Mouse (Mus musculus) heart, embryonic 11.5 days (tissue): ENCODE results near the gene Ttc6. TPM values are rescaled to one million over a fixed set of nuclear protein-coding genes. Genes with fewer than 3 reads are reported as not detected.

Experiments
- ATAC-seq: fragments of 200-750 bp; cut with Nextera tagmentation; replicated peaks from 2 replicates; pipeline ENCODE4 v1.8.0; 2017; ENCODE audit warnings: moderate library complexity; ENCODE audit not compliant: insufficient number of reproducible peaks, low FRiP score, low TSS enrichment
- H3K27ac ChIP-seq: fragments of 300-500 bp; sonication (generic); 2 replicates; pipeline ENCODE4 v1.5.1; 2014; ENCODE audit warnings: mild to moderate bottlenecking, low read depth, low read length
- H3K27me3 ChIP-seq: fragments of 300-500 bp; sonication (generic); 2 replicates; pipeline ENCODE4 v1.6.1; 2014; ENCODE audit warnings: mild to moderate bottlenecking, low read length, mixed read lengths; ENCODE audit not compliant: control insufficient read depth, insufficient read depth
- H3K36me3 ChIP-seq: fragments of 300-500 bp; sonication (generic); 2 replicates; pipeline ENCODE4 v1.6.1; 2014; ENCODE audit warnings: mild to moderate bottlenecking, low read length, moderate library complexity, mixed read lengths; ENCODE audit not compliant: control insufficient read depth, insufficient read depth
- H3K4me1 ChIP-seq: fragments of 300-500 bp; sonication (generic); 2 replicates; pipeline ENCODE4 v1.6.1; 2014; ENCODE audit warnings: low read length; ENCODE audit not compliant: control insufficient read depth, insufficient read depth
- H3K4me2 ChIP-seq: fragments of 300-500 bp; sonication (generic); 2 replicates; pipeline ENCODE4 v1.6.1; 2014; ENCODE audit warnings: mild to moderate bottlenecking, moderate library complexity
- H3K4me3 ChIP-seq: fragments of 300-500 bp; sonication (generic); 2 replicates; pipeline ENCODE4 v1.5.1; 2014; ENCODE audit warnings: low read depth, low read length
- H3K9ac ChIP-seq: fragments of 300-500 bp; sonication (generic); 2 replicates; pipeline ENCODE4 v1.6.1; 2014; ENCODE audit warnings: mild to moderate bottlenecking, low read depth, low read length, moderate library complexity
- H3K9me3 ChIP-seq: fragments of 300-500 bp; sonication (generic); replicated peaks from 2 replicates; pipeline ENCODE4 v1.6.1; 2016; ENCODE audit warnings: low read length; ENCODE audit not compliant: control insufficient read depth
- WGBS: fragments of 180-500 bp; shearing (Covaris S2); extraction: QIAGEN DNeasy Blood & Tissue Kit; methylation state at CpG from one replicate; pipeline ENCODE4 v1.1.7; 2014; ENCODE audit not compliant: insufficient replicate concordance; 5-methylcytosine and 5-hydroxymethylcytosine counted together
- polyA plus RNA-seq: library from polyadenylated mRNA; unstranded; fragments of >200 nt; fragmentation: Nextera tagmentation; extraction: Ambion mirVana; gene quantifications from 2 replicates; pipeline ENCODE4 v1.2.1, GENCODE M21; 2014

Ttc6 gene
- polyA plus RNA-seq, 1 experiment from 2014 or later: 0.49 TPM

- peaks cover 12% of the 10 kb centered on the region; the same call in 1 of the 2 replicates for H3K4me1 ChIP-seq
- H3K4me3 ChIP-seq: no peak overlapping the region
- no peaks in the 10 kb centered on the region for H3K9me3 ChIP-seq
- H3K27ac ChIP-seq: no peak overlapping the region
- H3K9ac ChIP-seq: no peak overlapping the region
- ATAC-seq: no peak
- no peak overlapping the region for H3K4me2 ChIP-seq
- WGBS: under 1% methylated on average over 15 of the region's 15 CpGs
- no peaks in the 10 kb centered on the region for H3K36me3 ChIP-seq
- peaks cover 94% of the 10 kb centered on the region for H3K27me3 ChIP-seq
These were observed 14.2 kb upstream of the Ttc6 start for GRCm38 (mm10) chr12:57549667-57550160.

DNA sequence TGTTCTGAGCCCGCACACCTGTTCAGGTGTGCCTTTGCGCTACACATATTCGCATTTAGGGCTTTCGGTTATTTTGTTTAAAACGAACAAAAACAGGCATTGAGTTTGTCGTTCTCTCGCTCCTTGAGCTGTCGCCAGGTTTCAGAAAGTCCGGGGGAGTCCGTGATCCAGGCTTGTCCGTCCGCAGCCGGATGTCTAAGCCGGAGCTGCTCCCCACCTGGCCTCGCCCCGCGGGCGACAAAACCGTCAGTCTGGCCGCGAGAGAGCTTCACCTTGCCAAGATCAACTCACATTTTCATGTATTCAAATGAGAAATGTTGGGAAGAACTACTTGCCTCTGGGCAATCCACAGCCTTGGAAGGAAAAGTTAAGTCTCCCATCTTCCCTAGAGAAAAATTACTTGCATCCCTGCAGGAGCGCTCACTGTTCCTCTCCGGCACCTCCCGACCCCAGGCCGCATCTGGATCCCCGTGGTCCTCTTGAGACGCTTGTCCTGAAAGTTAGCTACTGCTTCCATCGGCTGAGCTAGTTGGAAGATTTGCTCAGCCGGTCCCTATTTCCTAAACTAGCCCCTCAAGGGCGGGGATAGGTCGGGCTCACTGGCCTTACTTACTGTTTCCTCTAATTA lies 13.6 kb upstream of the Ttc6 start:
- Histone ChIP-seq H3K4me3 (no peak overlapping the region), H3K9me3 (no peaks in the 10 kb centered on the region), H3K9ac (no peak overlapping the region), H3K27me3 (peaks cover 88% of the 10 kb centered on the region), H3K36me3 (no peaks in the 10 kb centered on the region), H3K4me2 (no peak overlapping the region), H3K27ac (no peak overlapping the region), H3K4me1 (peaks cover 12% of the 10 kb centered on the region; the same call in 1 of the 2 replicates)
- no peak for ATAC-seq
- 1% methylated on average over 31 of the region's 31 CpGs for WGBS

- Histone ChIP-seq H3K9ac (no peak overlapping the region), H3K27ac (no peak overlapping the region), H3K4me3 (no peak overlapping the region), H3K4me1 (peaks cover 12% of the 10 kb centered on the region; the same call in 1 of the 2 replicates), H3K36me3 (no peaks in the 10 kb centered on the region), H3K27me3 (peaks cover 84% of the 10 kb centered on the region), H3K9me3 (no peaks in the 10 kb centered on the region), H3K4me2 (no peak overlapping the region)
- WGBS: 3% methylated on average over 8 of the region's 8 CpGs
- ATAC-seq: no peak
These were observed 13.0 kb upstream of the Ttc6 start for GRCm38 (mm10) chr12:57550881-57551280.

DNA sequence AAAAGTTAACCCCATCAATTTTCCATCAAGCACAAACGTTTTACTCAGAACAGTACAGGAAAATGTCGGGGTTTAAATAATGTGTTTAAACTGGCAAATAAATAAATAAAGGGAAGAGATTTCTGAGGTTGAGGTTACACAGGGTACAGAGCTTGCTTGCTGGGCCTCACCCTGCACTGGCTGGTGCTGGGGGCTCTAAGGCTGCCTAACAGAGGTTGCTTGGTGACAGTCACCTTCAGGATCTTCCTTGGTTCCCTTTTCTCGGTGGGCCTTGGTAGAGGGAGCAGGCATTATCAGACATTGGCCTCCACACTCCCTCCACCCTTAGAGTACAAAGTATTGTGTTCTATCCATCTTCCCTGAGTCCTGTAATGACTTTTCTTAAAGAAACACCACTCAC lies 11.6 kb upstream of the Ttc6 start:
- no peak overlapping the region for H3K4me2 ChIP-seq
- 14% methylated on average over 3 of the region's 3 CpGs for WGBS
- no peak overlapping the region for H3K9ac ChIP-seq
- H3K9me3 ChIP-seq: no peaks in the 10 kb centered on the region
- H3K4me1 ChIP-seq: peaks cover 2% of the 10 kb centered on the region; the same call in 1 of the 2 replicates
- peaks cover 73% of the 10 kb centered on the region for H3K27me3 ChIP-seq
- H3K27ac ChIP-seq: no peak overlapping the region
- H3K4me3 ChIP-seq: no peak overlapping the region
- no peaks in the 10 kb centered on the region for H3K36me3 ChIP-seq
- ATAC-seq: no peak

DNA sequence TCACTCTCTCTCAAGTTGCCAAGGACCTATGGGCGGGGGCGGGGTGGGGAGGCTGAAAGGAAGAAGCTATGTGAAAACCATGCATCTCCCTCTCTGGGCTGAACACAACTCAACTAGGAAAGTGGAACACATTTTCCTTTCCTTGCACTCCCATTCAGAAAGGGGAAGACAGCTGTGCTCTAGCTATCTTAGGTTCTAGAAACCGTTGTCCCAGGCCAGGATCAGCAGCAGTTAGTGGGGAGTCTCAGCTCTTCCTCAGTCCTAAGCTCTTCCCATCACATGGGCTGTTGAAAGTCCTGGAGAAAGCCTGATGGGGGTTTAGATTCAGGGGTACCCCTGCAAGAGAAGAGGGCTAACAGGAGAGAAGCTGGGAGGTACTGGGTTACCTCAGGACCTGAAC lies 9.8 kb upstream of the Ttc6 start:
- no peak overlapping the region for H3K27ac ChIP-seq
- H3K36me3 ChIP-seq: no peaks in the 10 kb centered on the region
- no peak overlapping the region for H3K4me3 ChIP-seq
- H3K27me3 ChIP-seq: peaks cover 57% of the 10 kb centered on the region
- H3K4me2 ChIP-seq: no peak overlapping the region
- no peak for ATAC-seq
- H3K4me1 ChIP-seq: peaks cover 2% of the 10 kb centered on the region; the same call in 1 of the 2 replicates
- 49% methylated on average over 3 of the region's 3 CpGs for WGBS
- H3K9ac ChIP-seq: no peak overlapping the region
- H3K9me3 ChIP-seq: no peaks in the 10 kb centered on the region

GRCm38 (mm10) chr12:57571773-57572172 lies 7.9 kb downstream of the Ttc6 start:
- 4% methylated on average over 9 of the region's 9 CpGs for WGBS
- no peak overlapping the region for H3K27ac ChIP-seq
- no peak for ATAC-seq
- H3K36me3 ChIP-seq: no peaks in the 10 kb centered on the region
- peak overlapping the region; percentile 47 for H3K4me2 ChIP-seq
- H3K27me3 ChIP-seq: peaks cover 20% of the 10 kb centered on the region
- no peaks in the 10 kb centered on the region for H3K9me3 ChIP-seq
- no peak overlapping the region for H3K9ac ChIP-seq
- no peak overlapping the region for H3K4me3 ChIP-seq
- no peaks in the 10 kb centered on the region for H3K4me1 ChIP-seq

GRCm38 (mm10) chr12:57572415-57572814 lies 8.5 kb downstream of the Ttc6 start:
- no peak for ATAC-seq

DNA sequence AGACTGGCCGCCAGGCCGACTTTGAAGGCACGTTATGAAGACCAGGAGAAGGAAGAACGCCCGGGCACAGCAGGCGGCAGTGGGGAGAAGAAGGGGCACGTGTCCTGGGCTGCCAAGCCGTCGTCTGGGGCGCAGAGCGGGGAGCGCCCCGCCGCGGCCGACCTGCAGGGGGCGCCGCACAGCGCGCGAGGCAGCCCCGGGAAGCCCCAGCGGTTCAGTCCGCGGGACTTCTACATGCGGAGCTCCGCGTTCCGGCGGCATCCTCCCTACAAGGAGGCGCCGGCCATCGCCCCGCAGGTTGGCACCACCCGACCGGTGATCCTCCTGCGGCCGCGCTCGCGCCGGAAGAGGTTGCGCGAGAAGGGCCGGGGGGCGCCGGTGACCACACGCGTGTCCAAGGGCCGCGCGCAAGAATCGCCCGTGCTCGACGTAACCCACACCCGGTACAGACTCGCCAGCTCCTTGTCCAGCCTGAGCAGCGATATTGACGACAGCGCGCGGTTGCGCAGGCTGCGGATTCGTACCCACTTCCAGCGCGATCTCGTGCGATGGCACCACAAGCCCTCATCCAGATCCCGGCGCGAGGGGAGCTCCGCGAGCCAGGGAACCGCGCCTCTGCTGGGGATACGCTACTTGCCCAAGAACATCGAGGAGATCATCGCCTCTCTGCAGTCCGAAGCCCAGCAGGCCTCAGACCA lies 12.2 kb downstream of the Ttc6 start:
- Histone ChIP-seq H3K27me3 (peaks cover 23% of the 10 kb centered on the region), H3K9ac (peak overlapping the region; percentile 65; the same call in 1 of the 2 replicates), H3K4me2 (peak overlapping the region; percentile 91), H3K36me3 (no peaks in the 10 kb centered on the region), H3K9me3 (peaks cover 2% of the 10 kb centered on the region; the same call in 1 of the 2 replicates), H3K4me3 (peak overlapping the region; percentile 57), H3K4me1 (no peaks in the 10 kb centered on the region), H3K27ac (no peak overlapping the region)
- peak; percentile 71 for ATAC-seq
- 1% methylated on average over 74 of the region's 81 CpGs for WGBS

More at GRCm38 (mm10) chr12:57572415-57572814, 8.5 kb downstream of the Ttc6 start:
- Histone ChIP-seq H3K9ac (no peak overlapping the region), H3K9me3 (no peaks in the 10 kb centered on the region), H3K27ac (no peak overlapping the region), H3K4me3 (no peak overlapping the region), H3K36me3 (no peaks in the 10 kb centered on the region), H3K4me1 (no peaks in the 10 kb centered on the region), H3K4me2 (no peak overlapping the region), H3K27me3 (peaks cover 23% of the 10 kb centered on the region)
